Comparison of ENCODE assay signal across 8 mouse cellular contexts in genomic region chrX:94233432-94233831, GRCm38 (mm10). TPM values are rescaled to one million over a fixed set of nuclear protein-coding genes. Genes with fewer than 3 reads are reported as not detected.
A peak's percentile ranks its signal among the peaks of the same experiment; 100 is the strongest.
DNase-seq lines count a peak whose midpoint lies in the region; ATAC-seq and TF ChIP-seq lines count a peak whose summit lies in the region.
"Had no signal": no experiment of that assay in that cellular context is flagged by ENCODE, and none has a peak within 500 bp of the region (broad histone marks: within the 10 kb centered on the region; RNA-seq: fewer than 3 reads in every experiment).

No protein-coding gene starts in this region.

- H3K27me3 ChIP-seq in heart, postnatal 0 days (ENCODE audit: control insufficient read depth, insufficient read depth, low read length), result peaks cover 33% of the 10 kb centered on the region; the same call in 1 of the 2 replicates
- H3K27me3 ChIP-seq in liver, embryonic 13.5 days, result peaks cover 28% of the 10 kb centered on the region

- H3K4me1 ChIP-seq in heart, postnatal 0 days (ENCODE audit: control insufficient read depth, insufficient read depth), result no peaks in the 10 kb centered on the region
- peaks cover 11% of the 10 kb centered on the region; the same call in 1 of the 2 replicates for H3K4me1 ChIP-seq in liver, embryonic 13.5 days (replicated peaks)

- no peak for TF ChIP-seq EP300 in heart, postnatal 0 days (IDR thresholded peaks at IDR 0.05; ENCODE audit: low read depth)

- no peak for DNase-seq in heart, postnatal 0 days (ENCODE audit: low spot score)
- DNase-seq in heart, adult 11 months, result no peak
- peak; percentile 38 for DNase-seq in testis, postnatal 10 days (ENCODE audit: low spot score)
- no peak for DNase-seq in testis, postnatal 14 days (ENCODE audit: low spot score)
- no peak for DNase-seq in liver, embryonic 13.5 days
- no peak for DNase-seq in left cerebral cortex, adult 9 months (ENCODE audit: low spot score in 2 of 2)
- DNase-seq in spleen, postnatal 14 days (ENCODE audit: low spot score in 2 of 2), result no peak
- DNase-seq: cerebellum, adult 11 months had no signal

- H3K27ac ChIP-seq in heart, postnatal 0 days (ENCODE audit: low read depth), result no peak overlapping the region
- H3K27ac ChIP-seq in liver, embryonic 13.5 days, result no peak overlapping the region; the same call in 1 of the 2 replicates

- peak overlapping the region; percentile 65; the same call in 1 of the 2 replicates for H3K4me2 ChIP-seq in heart, postnatal 0 days (ENCODE audit: low read depth, low read length)
- peak overlapping the region; percentile 77 for H3K4me2 ChIP-seq in liver, embryonic 13.5 days

- WGBS in heart, postnatal 0 days, result 36% methylated on average over 5 of the region's 5 CpGs
- 21% methylated on average over 5 of the region's 5 CpGs for WGBS in liver, embryonic 13.5 days (ENCODE audit: insufficient replicate concordance)

- no peak overlapping the region for H3K4me3 ChIP-seq in heart, postnatal 0 days (ENCODE audit: low read depth, low read length)
- H3K4me3 ChIP-seq in liver, embryonic 13.5 days (replicated peaks), result peak overlapping the region; percentile 74; the same call in 1 of the 2 replicates

- H3K9me3 ChIP-seq in heart, postnatal 0 days (replicated peaks; ENCODE audit: control insufficient read depth, low read length), result no peaks in the 10 kb centered on the region
- H3K9me3 ChIP-seq in liver, embryonic 13.5 days (replicated peaks), result no peaks in the 10 kb centered on the region

- no peak for ATAC-seq in heart, postnatal 0 days (ENCODE audit: insufficient read depth, low read depth)
- ATAC-seq in liver, embryonic 13.5 days (ENCODE audit: low read depth), result no peak

- H3K36me3 ChIP-seq in heart, postnatal 0 days (replicated peaks; ENCODE audit: control insufficient read depth, insufficient read depth, low read length), result no peaks in the 10 kb centered on the region
- no peaks in the 10 kb centered on the region for H3K36me3 ChIP-seq in liver, embryonic 13.5 days

- H3K9ac ChIP-seq in heart, postnatal 0 days (replicated peaks; ENCODE audit: low read depth, low read length), result no peak overlapping the region
- H3K9ac ChIP-seq in liver, embryonic 13.5 days, result no peak overlapping the region; the same call in 1 of the 2 replicates

- no peak for TF ChIP-seq CTCF in heart, postnatal 0 days (IDR thresholded peaks at IDR 0.05; ENCODE audit: low read depth)

RNA-seq across cellular contexts. Expression of gene Klhl15, which starts 1.0 kb away (rescaled TPM):
- 12.7 and 27.6 TPM in 2 replicates for total RNA-seq in heart, postnatal 0 days (2014; rRNA removed; ENCODE audit: low replicate concordance)
- 4.2 and 5.0 TPM in 2 replicates for polyA plus RNA-seq in heart, postnatal 0 days (2015; fragmentation: Nextera tagmentation; extraction: Ambion mirVana)
- 3.8 and 4.8 TPM in 2 replicates for polyA plus RNA-seq in liver, embryonic 13.5 days (2015; fragmentation: Nextera tagmentation; extraction: Ambion mirVana)

RNA-seq across cellular contexts. Expression of gene Eif2s3x, which starts 20.8 kb away (rescaled TPM):
- total RNA-seq in heart, postnatal 0 days (2014; rRNA removed; ENCODE audit: low replicate concordance), result 123 and 172 TPM in 2 replicates
- 43.7 and 49.4 TPM in 2 replicates for polyA plus RNA-seq in heart, postnatal 0 days (2015; fragmentation: Nextera tagmentation; extraction: Ambion mirVana)
- polyA plus RNA-seq in liver, embryonic 13.5 days (2015; fragmentation: Nextera tagmentation; extraction: Ambion mirVana), result 52.6 and 71.1 TPM in 2 replicates
